Mouse (Mus musculus): ENCODE measurements around the gene Timm8a2. TPM values are rescaled to one million over a fixed set of nuclear protein-coding genes. Genes with fewer than 3 reads are reported as not detected.

The Timm8a2 gene
- polyA plus RNA-seq, 1 experiment from 2014 or later: not detected

GRCm38 (mm10) chr14:122035860-122036259, 1.4 kb downstream of the Timm8a2 start:
- no peak overlapping the region for H3K27ac ChIP-seq (ENCODE audit: low read depth, low read length)
- H3K36me3 ChIP-seq (ENCODE audit: control insufficient read depth, insufficient read depth, low read length): no peaks in the 10 kb centered on the region
- H3K9ac ChIP-seq (ENCODE audit: low read depth, low read length): no peak overlapping the region
- DNase-seq (ENCODE audit: low spot score): no peak
- no peaks in the 10 kb centered on the region for H3K27me3 ChIP-seq (replicated peaks; ENCODE audit: control insufficient read depth, insufficient read depth, low read length)
- H3K4me2 ChIP-seq: no peak overlapping the region
- no peak overlapping the region for H3K4me3 ChIP-seq (ENCODE audit: low read depth, low read length)
- peaks cover 2% of the 10 kb centered on the region for H3K4me1 ChIP-seq (replicated peaks; ENCODE audit: control insufficient read depth, insufficient read depth, low read length)
- 60% methylated on average over 2 of the region's 2 CpGs for WGBS
- H3K9me3 ChIP-seq (ENCODE audit: control insufficient read depth, low read length): no peaks in the 10 kb centered on the region
- no peak for ATAC-seq (replicated peaks; ENCODE audit: low FRiP score)

- no peak overlapping the region for H3K9ac ChIP-seq (ENCODE audit: low read depth, low read length)
- no peak overlapping the region for H3K4me3 ChIP-seq (ENCODE audit: low read depth, low read length)
- no peak overlapping the region for H3K27ac ChIP-seq (ENCODE audit: low read depth, low read length)
- no peaks in the 10 kb centered on the region for H3K9me3 ChIP-seq (ENCODE audit: control insufficient read depth, low read length)
- H3K4me1 ChIP-seq (replicated peaks; ENCODE audit: control insufficient read depth, insufficient read depth, low read length): peaks cover 11% of the 10 kb centered on the region
- DNase-seq (ENCODE audit: low spot score) (no peak), ATAC-seq (replicated peaks; ENCODE audit: low FRiP score) (no peak)
- no peak overlapping the region for H3K4me2 ChIP-seq
- no peaks in the 10 kb centered on the region for H3K27me3 ChIP-seq (replicated peaks; ENCODE audit: control insufficient read depth, insufficient read depth, low read length)
- no peaks in the 10 kb centered on the region for H3K36me3 ChIP-seq (ENCODE audit: control insufficient read depth, insufficient read depth, low read length)
- WGBS: 83% methylated on average over 13 of the region's 13 CpGs
Measured at GRCm38 (mm10) chr14:122038874-122039647, 4.6 kb downstream of the Timm8a2 start.

GRCm38 (mm10) chr14:122041413-122041825, 6.9 kb downstream of the Timm8a2 start:
- Histone ChIP-seq H3K9me3 (ENCODE audit: control insufficient read depth, low read length) (no peaks in the 10 kb centered on the region), H3K4me2 (no peak overlapping the region), H3K4me1 (replicated peaks; ENCODE audit: control insufficient read depth, insufficient read depth, low read length) (peaks cover 11% of the 10 kb centered on the region), H3K9ac (ENCODE audit: low read depth, low read length) (no peak overlapping the region), H3K27ac (ENCODE audit: low read depth, low read length) (no peak overlapping the region), H3K36me3 (ENCODE audit: control insufficient read depth, insufficient read depth, low read length) (no peaks in the 10 kb centered on the region), H3K4me3 (ENCODE audit: low read depth, low read length) (no peak overlapping the region), H3K27me3 (replicated peaks; ENCODE audit: control insufficient read depth, insufficient read depth, low read length) (no peaks in the 10 kb centered on the region)
- peak; percentile 45; the same call in 1 of the 2 replicates for ATAC-seq (replicated peaks; ENCODE audit: low FRiP score)
- no peak for DNase-seq (ENCODE audit: low spot score)
- 42% methylated on average over 3 of the region's 3 CpGs for WGBS

GRCm38 (mm10) chr14:122042142-122042694, 7.7 kb downstream of the Timm8a2 start:
- no peak overlapping the region for H3K4me2 ChIP-seq
- no peak overlapping the region for H3K27ac ChIP-seq (ENCODE audit: low read depth, low read length)
- 63% methylated on average over 8 of the region's 8 CpGs for WGBS
- no peaks in the 10 kb centered on the region for H3K36me3 ChIP-seq (ENCODE audit: control insufficient read depth, insufficient read depth, low read length)
- no peaks in the 10 kb centered on the region for H3K9me3 ChIP-seq (ENCODE audit: control insufficient read depth, low read length)
- H3K27me3 ChIP-seq (replicated peaks; ENCODE audit: control insufficient read depth, insufficient read depth, low read length): no peaks in the 10 kb centered on the region
- DNase-seq (ENCODE audit: low spot score) (no peak), ATAC-seq (replicated peaks; ENCODE audit: low FRiP score) (0 out of 2 replicates have a peak, but pooled peaks have one; percentile 25)
- H3K4me3 ChIP-seq (ENCODE audit: low read depth, low read length): no peak overlapping the region
- no peak overlapping the region for H3K9ac ChIP-seq (ENCODE audit: low read depth, low read length)
- H3K4me1 ChIP-seq (replicated peaks; ENCODE audit: control insufficient read depth, insufficient read depth, low read length): peaks cover 11% of the 10 kb centered on the region

GRCm38 (mm10) chr14:122047784-122048183, 13.3 kb downstream of the Timm8a2 start:
- no peaks in the 10 kb centered on the region for H3K9me3 ChIP-seq (ENCODE audit: control insufficient read depth, low read length)
- H3K4me3 ChIP-seq (ENCODE audit: low read depth, low read length): no peak overlapping the region
- no peak overlapping the region for H3K27ac ChIP-seq (ENCODE audit: low read depth, low read length)
- ATAC-seq (replicated peaks; ENCODE audit: low FRiP score): no peak
- no peaks in the 10 kb centered on the region for H3K27me3 ChIP-seq (replicated peaks; ENCODE audit: control insufficient read depth, insufficient read depth, low read length)
- no peaks in the 10 kb centered on the region for H3K36me3 ChIP-seq (ENCODE audit: control insufficient read depth, insufficient read depth, low read length)
- H3K4me2 ChIP-seq: no peak overlapping the region
- no peak for DNase-seq (ENCODE audit: low spot score)
- no peak overlapping the region for H3K9ac ChIP-seq (ENCODE audit: low read depth, low read length)
- 87% methylated on average over 8 of the region's 8 CpGs for WGBS
- H3K4me1 ChIP-seq (replicated peaks; ENCODE audit: control insufficient read depth, insufficient read depth, low read length): no peaks in the 10 kb centered on the region

- Histone ChIP-seq H3K4me3 (ENCODE audit: low read depth, low read length) (no peak overlapping the region), H3K9me3 (ENCODE audit: control insufficient read depth, low read length) (no peaks in the 10 kb centered on the region), H3K9ac (ENCODE audit: low read depth, low read length) (no peak overlapping the region), H3K27me3 (replicated peaks; ENCODE audit: control insufficient read depth, insufficient read depth, low read length) (no peaks in the 10 kb centered on the region), H3K36me3 (ENCODE audit: control insufficient read depth, insufficient read depth, low read length) (no peaks in the 10 kb centered on the region), H3K4me1 (replicated peaks; ENCODE audit: control insufficient read depth, insufficient read depth, low read length) (no peaks in the 10 kb centered on the region), H3K4me2 (no peak overlapping the region), H3K27ac (ENCODE audit: low read depth, low read length) (no peak overlapping the region)
- WGBS: 82% methylated on average over 9 of the region's 9 CpGs
- DNase-seq (ENCODE audit: low spot score) (no peak), ATAC-seq (replicated peaks; ENCODE audit: low FRiP score) (no peak)
Measured at GRCm38 (mm10) chr14:122048816-122049215, 14.3 kb downstream of the Timm8a2 start.

- 75% methylated on average over 9 of the region's 9 CpGs for WGBS
- no peaks in the 10 kb centered on the region for H3K9me3 ChIP-seq (ENCODE audit: control insufficient read depth, low read length)
- H3K36me3 ChIP-seq (ENCODE audit: control insufficient read depth, insufficient read depth, low read length): no peaks in the 10 kb centered on the region
- H3K4me1 ChIP-seq (replicated peaks; ENCODE audit: control insufficient read depth, insufficient read depth, low read length): 0 out of 2 replicates have a peak, but pooled peaks cover 3% of the 10 kb centered on the region
- no peak overlapping the region for H3K4me2 ChIP-seq
- no peak overlapping the region for H3K9ac ChIP-seq (ENCODE audit: low read depth, low read length)
- no peak overlapping the region for H3K27ac ChIP-seq (ENCODE audit: low read depth, low read length)
- ATAC-seq (replicated peaks; ENCODE audit: low FRiP score): no peak
- no peak for DNase-seq (ENCODE audit: low spot score)
- H3K27me3 ChIP-seq (replicated peaks; ENCODE audit: control insufficient read depth, insufficient read depth, low read length): no peaks in the 10 kb centered on the region
- H3K4me3 ChIP-seq (ENCODE audit: low read depth, low read length): no peak overlapping the region
Measured at GRCm38 (mm10) chr14:122052896-122053635, 18.6 kb downstream of the Timm8a2 start.

- Histone ChIP-seq H3K4me1 (replicated peaks; ENCODE audit: control insufficient read depth, insufficient read depth, low read length) (peaks cover 5% of the 10 kb centered on the region; the same call in 1 of the 2 replicates), H3K9ac (ENCODE audit: low read depth, low read length) (no peak overlapping the region), H3K27me3 (replicated peaks; ENCODE audit: control insufficient read depth, insufficient read depth, low read length) (no peaks in the 10 kb centered on the region), H3K36me3 (ENCODE audit: control insufficient read depth, insufficient read depth, low read length) (no peaks in the 10 kb centered on the region), H3K9me3 (ENCODE audit: control insufficient read depth, low read length) (no peaks in the 10 kb centered on the region), H3K4me3 (ENCODE audit: low read depth, low read length) (no peak overlapping the region), H3K4me2 (no peak overlapping the region), H3K27ac (ENCODE audit: low read depth, low read length) (no peak overlapping the region)
- DNase-seq (ENCODE audit: low spot score) (no peak), ATAC-seq (replicated peaks; ENCODE audit: low FRiP score) (no peak)
- 68% methylated on average over 6 of the region's 6 CpGs for WGBS
Measured at GRCm38 (mm10) chr14:122056871-122057270, 22.4 kb downstream of the Timm8a2 start.
